Mouse (Mus musculus) spleen, adult 2 months (tissue): Measurements from ENCODE around the gene Ntm. TPM values are rescaled to one million over a fixed set of nuclear protein-coding genes. Genes with fewer than 3 reads are reported as not detected.

ENCODE experiments used
- DNase-seq, 2 experiments: peaks; one replicate each; pipeline versions ENCODE4 v3.0.0 to v3.0.0-alpha.2; 2012 to 2021; ENCODE audit warnings: low spot score in 2 of 2, low read depth in 1 of 2
- H3K27ac ChIP-seq: fragments of 200-500 bp; 2 replicates; pipeline ENCODE4 v1.5.1; 2012; ENCODE audit warnings: low read length, inconsistent platforms; ENCODE audit not compliant: insufficient read depth
- H3K27me3 ChIP-seq: fragments of 200-500 bp; 2 replicates; pipeline ENCODE4 v1.6.1; 2012; ENCODE audit warnings: mild to moderate bottlenecking, moderate library complexity, low read length, inconsistent platforms; ENCODE audit not compliant: control insufficient read depth, insufficient read depth
- H3K36me3 ChIP-seq: fragments of 200-500 bp; 2 replicates; pipeline ENCODE4 v1.6.1; 2012; ENCODE audit warnings: mild to moderate bottlenecking, low read length, inconsistent platforms; ENCODE audit not compliant: control insufficient read depth, insufficient read depth
- H3K4me1 ChIP-seq: fragments of 200-500 bp; 2 replicates; pipeline ENCODE4 v1.6.1; 2011; ENCODE audit warnings: inconsistent platforms; ENCODE audit not compliant: control insufficient read depth, insufficient read depth, insufficient read length
- H3K4me3 ChIP-seq: fragments of 200-500 bp; 2 replicates; pipeline ENCODE4 v1.5.1; 2011; ENCODE audit warnings: mild to moderate bottlenecking, inconsistent platforms; ENCODE audit not compliant: insufficient read depth, insufficient read length; ENCODE audit errors: extremely low read depth
- CTCF ChIP-seq: fragments of 200-500 bp; IDR thresholded peaks from 2 replicates; pipeline ENCODE4 v1.5.1; 2011; ENCODE audit warnings: mild to moderate bottlenecking, inconsistent platforms; ENCODE audit not compliant: insufficient read depth, insufficient read length, insufficient replicate concordance; ENCODE audit errors: extremely low read depth
- POLR2A ChIP-seq: fragments of 200-500 bp; IDR thresholded peaks from 2 replicates; pipeline ENCODE4 v1.6.1; 2011; ENCODE audit warnings: low read depth, low read length, inconsistent platforms
- WGBS: fragments of 180-500 bp; shearing (Covaris S2); methylation state at CpG from one replicate; pipeline ENCODE4 v1.1.7; 2018; 5-methylcytosine and 5-hydroxymethylcytosine counted together
- polyA plus RNA-seq: library from polyadenylated mRNA; depleted of rRNA; stranded (reverse); fragments of >200 nt; gene quantifications from 2 replicates; pipeline ENCODE4 v1.2.3, GENCODE M21; 2012

Ntm gene
- polyA plus RNA-seq, 1 experiment = 0.18 TPM

DNA sequence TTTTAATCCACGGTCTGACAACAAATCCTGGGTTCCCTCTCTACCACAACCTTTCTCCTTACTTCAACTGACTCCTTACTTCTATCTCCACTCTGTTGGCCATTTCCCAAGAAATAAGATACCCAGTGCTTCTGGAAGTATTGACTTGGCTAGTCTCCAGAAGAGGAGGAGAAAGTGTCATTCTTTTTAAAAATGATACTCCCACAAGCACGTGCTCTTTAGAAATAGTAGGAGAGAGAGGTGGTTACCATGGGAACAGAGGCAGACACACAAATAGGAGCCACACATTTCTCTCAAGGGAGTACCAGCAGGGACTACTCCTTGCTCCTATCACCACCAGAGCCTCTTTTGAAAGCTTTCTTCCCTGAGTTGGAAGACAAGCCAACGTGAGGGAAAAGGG lies 645.3 kb downstream of the Ntm start:
- Histone ChIP-seq H3K36me3 (no peaks in the 10 kb centered on the region), H3K4me3 (no peak overlapping the region), H3K4me1 (no peaks in the 10 kb centered on the region), H3K27ac (no peak overlapping the region), H3K27me3 (no peaks in the 10 kb centered on the region)
- TF ChIP-seq CTCF = no peak
- 60% methylated on average over 3 of the region's 3 CpGs for WGBS
- no peak for DNase-seq

DNA sequence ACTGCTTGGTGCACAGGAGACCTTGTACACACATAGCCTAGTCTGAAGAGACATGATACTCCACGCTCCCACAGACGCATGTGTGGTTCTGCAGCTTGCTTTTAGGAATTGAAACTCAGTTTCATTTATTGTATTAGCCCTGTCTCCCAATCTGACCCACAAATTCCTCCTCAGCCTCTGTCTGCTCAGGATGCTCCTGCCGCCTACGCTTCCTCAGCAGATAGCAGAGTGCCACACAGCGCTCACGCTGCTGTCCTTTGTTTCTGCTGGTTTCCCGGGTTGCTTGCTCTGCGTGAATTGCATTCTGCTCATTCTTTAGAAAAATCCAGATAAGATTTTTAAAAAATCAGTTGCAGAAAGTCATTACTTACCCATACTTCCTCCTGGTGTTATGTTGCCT lies 647.1 kb downstream of the Ntm start:
- H3K4me3 ChIP-seq = no peak overlapping the region
- H3K27ac ChIP-seq = no peak overlapping the region
- WGBS = 59% methylated on average over 8 of the region's 8 CpGs
- DNase-seq = no peak
- no peaks in the 10 kb centered on the region for H3K27me3 ChIP-seq
- TF ChIP-seq POLR2A = no peak
- TF ChIP-seq CTCF = no peak
- H3K4me1 ChIP-seq = no peaks in the 10 kb centered on the region
- H3K36me3 ChIP-seq = no peaks in the 10 kb centered on the region

- Histone ChIP-seq H3K27me3 (no peaks in the 10 kb centered on the region), H3K4me1 (no peaks in the 10 kb centered on the region), H3K36me3 (no peaks in the 10 kb centered on the region), H3K4me3 (no peak overlapping the region), H3K27ac (no peak overlapping the region)
- DNase-seq = no peak
- WGBS = 24% methylated on average over 2 of the region's 2 CpGs
- TF ChIP-seq CTCF = no peak
- TF ChIP-seq POLR2A = no peak
Measured at GRCm38 (mm10) chr9:29306961-29307360, 656.0 kb downstream of the Ntm start.

- H3K27ac ChIP-seq = no peak overlapping the region
- H3K36me3 ChIP-seq = no peaks in the 10 kb centered on the region
- no peak for TF ChIP-seq CTCF
- TF ChIP-seq POLR2A = no peak
- no peak overlapping the region for H3K4me3 ChIP-seq
- WGBS = 92% methylated on average over 3 of the region's 3 CpGs
- H3K27me3 ChIP-seq = no peaks in the 10 kb centered on the region
- no peaks in the 10 kb centered on the region for H3K4me1 ChIP-seq
- no peak for DNase-seq
Measured at GRCm38 (mm10) chr9:29298340-29298739, 664.6 kb downstream of the Ntm start.

- H3K4me1 ChIP-seq = no peaks in the 10 kb centered on the region
- TF ChIP-seq POLR2A = no peak
- no peak for TF ChIP-seq CTCF
- DNase-seq = no peak
- H3K4me3 ChIP-seq = no peak overlapping the region
- no peaks in the 10 kb centered on the region for H3K27me3 ChIP-seq
- WGBS = 82% methylated on average over 3 of the region's 3 CpGs
- no peak overlapping the region for H3K27ac ChIP-seq
- no peaks in the 10 kb centered on the region for H3K36me3 ChIP-seq
Measured at GRCm38 (mm10) chr9:29296752-29297151, 666.2 kb downstream of the Ntm start.

DNA sequence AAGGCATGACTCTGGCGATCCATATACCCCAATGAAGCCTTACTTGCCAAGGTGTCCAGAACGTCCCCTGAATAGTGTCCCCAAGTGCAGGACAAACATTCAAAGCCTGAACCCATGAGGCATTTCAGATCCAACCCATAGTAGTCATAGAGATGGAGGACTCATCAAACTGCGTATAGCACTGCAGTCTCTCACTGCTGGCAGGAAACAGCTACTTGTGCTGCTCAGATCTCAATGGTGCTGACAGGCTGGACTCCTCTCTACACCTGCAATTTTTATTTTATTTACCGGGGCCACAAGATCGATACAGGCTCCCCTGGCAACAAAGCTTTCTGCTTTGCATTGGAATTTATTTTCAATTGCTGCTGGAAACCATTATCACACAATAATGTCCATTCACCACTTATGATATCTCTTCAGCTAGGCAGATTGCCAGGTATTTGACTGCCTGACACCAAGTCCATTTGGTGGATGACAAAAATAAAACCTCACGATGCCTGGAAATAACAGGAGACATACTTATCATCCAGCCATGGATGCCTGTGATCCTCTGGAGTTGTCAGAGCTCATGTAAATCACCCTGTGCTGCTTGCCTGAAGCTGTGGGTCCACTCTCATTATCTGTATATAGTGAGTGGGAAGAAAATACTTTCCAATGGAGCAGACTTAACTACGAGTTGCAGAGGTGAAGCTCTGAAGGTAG lies 674.8 kb downstream of the Ntm start:
- TF ChIP-seq CTCF (no peak), POLR2A (no peak)
- no peak for DNase-seq
- 79% methylated on average over 7 of the region's 7 CpGs for WGBS

GRCm38 (mm10) chr9:29285144-29285543 lies 677.8 kb downstream of the Ntm start:
- TF ChIP-seq CTCF = no peak
- no peak for TF ChIP-seq POLR2A
- no peak for DNase-seq
- no peaks in the 10 kb centered on the region for H3K4me1 ChIP-seq

More for the DNA sequence above, 674.8 kb downstream of the Ntm start:
- H3K27ac ChIP-seq = no peak overlapping the region
- H3K4me1 ChIP-seq = no peaks in the 10 kb centered on the region
- no peaks in the 10 kb centered on the region for H3K36me3 ChIP-seq
- H3K27me3 ChIP-seq = no peaks in the 10 kb centered on the region
- no peak overlapping the region for H3K4me3 ChIP-seq

More at GRCm38 (mm10) chr9:29285144-29285543, 677.8 kb downstream of the Ntm start:
- Histone ChIP-seq H3K27me3 (no peaks in the 10 kb centered on the region), H3K27ac (no peak overlapping the region), H3K4me3 (no peak overlapping the region), H3K36me3 (no peaks in the 10 kb centered on the region)
